Mouse (Mus musculus): ENCODE measurements at regions not wholly inside any gene's neighbourhood (a gene's known extent, or its start where the extent isn't known, plus 50 kb on each side); places are given as distances from the start of the nearest gene placed in this dataset.

GRCm38 (mm10) chr19:52048378-52048978 is 215.6 kb upstream of the Ins1 start:
- intact Hi-C loops (cut with DNase I), result no loop called here

GRCm38 (mm10) chr19:52068806-52069205 is 195.3 kb upstream of the Ins1 start:
- DNase-seq, result no peak
- intact Hi-C loops (cut with DNase I), result no loop called here

More at GRCm38 (mm10) chr19:52048378-52048978, 215.6 kb upstream of the Ins1 start:
- DNase-seq, result no peak

- intact Hi-C loops (cut with DNase I), result no loop called here
- no peak for DNase-seq
Measured at GRCm38 (mm10) chr19:52069919-52070528, 194.1 kb upstream of the Ins1 start.

- DNase-seq, result no peak
- intact Hi-C loops (cut with DNase I), result no loop called here
Measured at GRCm38 (mm10) chr19:52071234-52071633, 192.9 kb upstream of the Ins1 start.

- peak; percentile 6 to 8 for DNase-seq
- intact Hi-C loops (cut with DNase I), result no loop called here
Measured at GRCm38 (mm10) chr19:52079020-52079419, 185.1 kb upstream of the Ins1 start.

GRCm38 (mm10) chr19:52112398-52112797 is 151.7 kb upstream of the Ins1 start:
- intact Hi-C loops (cut with DNase I), result no loop called here

More at GRCm38 (mm10) chr19:52112398-52112797, 151.7 kb upstream of the Ins1 start:
- DNase-seq, result no peak
